Mouse (Mus musculus): ENCODE measurements around the gene Rtkn2. TPM values are rescaled to one million over a fixed set of nuclear protein-coding genes. Genes with fewer than 3 reads are reported as not detected.

Rtkn2 gene
- polyA plus RNA-seq (2015; fragmentation: Nextera tagmentation; extraction: Ambion mirVana): 5.2 and 6.6 TPM in 2 replicates

GRCm38 (mm10) chr10:67979401-67980157, at the start of gene Rtkn2:
Rtkn2 (plus strand) TSS chr10:67979570.
- Histone ChIP-seq H3K4me1 (0 out of 2 replicates have a peak, but pooled peaks cover 2% of the 10 kb centered on the region), H3K9ac (peak within 1 kb of the TSS; percentile 44), H3K27me3 (replicated peaks) (no peaks in the 10 kb centered on the region), H3K27ac (peak within 1 kb of the TSS; percentile 68; the same call in 1 of the 2 replicates), H3K36me3 (no peaks in the 10 kb centered on the region), H3K9me3 (no peaks in the 10 kb centered on the region), H3K4me2 (peak within 1 kb of the TSS; percentile 96), H3K4me3 (replicated peaks) (peak within 1 kb of the TSS; percentile 69)
- peak; percentile 96 for ATAC-seq (ENCODE audit: insufficient read depth, low FRiP score, low read depth)
- WGBS: under 1% methylated on average over 57 of the region's 57 CpGs

GRCm38 (mm10) chr10:67931328-67931727, 48.0 kb upstream of the Rtkn2 start:
- Histone ChIP-seq H3K27me3 (replicated peaks) (no peaks in the 10 kb centered on the region), H3K4me2 (no peak overlapping the region), H3K9ac (no peak overlapping the region), H3K36me3 (no peaks in the 10 kb centered on the region), H3K27ac (no peak overlapping the region), H3K4me1 (no peaks in the 10 kb centered on the region), H3K4me3 (replicated peaks) (no peak overlapping the region), H3K9me3 (no peaks in the 10 kb centered on the region)
- ATAC-seq (ENCODE audit: insufficient read depth, low FRiP score, low read depth): no peak
- 76% methylated on average over 4 of the region's 4 CpGs for WGBS

- Histone ChIP-seq H3K4me3 (replicated peaks) (no peak overlapping the region), H3K4me1 (no peaks in the 10 kb centered on the region), H3K27me3 (replicated peaks) (no peaks in the 10 kb centered on the region), H3K9me3 (no peaks in the 10 kb centered on the region), H3K36me3 (no peaks in the 10 kb centered on the region), H3K4me2 (no peak overlapping the region), H3K9ac (no peak overlapping the region), H3K27ac (no peak overlapping the region)
- ATAC-seq (ENCODE audit: insufficient read depth, low FRiP score, low read depth): no peak
- WGBS: 84% methylated on average over 11 of the region's 11 CpGs
Observed at GRCm38 (mm10) chr10:67932780-67933179, 46.6 kb upstream of the Rtkn2 start.

- no peak for ATAC-seq (ENCODE audit: insufficient read depth, low FRiP score, low read depth)
- WGBS: 55% methylated on average over 4 of the region's 4 CpGs
- H3K27me3 ChIP-seq (replicated peaks): no peaks in the 10 kb centered on the region
- H3K27ac ChIP-seq: no peak overlapping the region
- no peaks in the 10 kb centered on the region for H3K36me3 ChIP-seq
- H3K4me3 ChIP-seq (replicated peaks): no peak overlapping the region
- no peak overlapping the region for H3K9ac ChIP-seq
- no peaks in the 10 kb centered on the region for H3K4me1 ChIP-seq
- no peak overlapping the region for H3K4me2 ChIP-seq
- no peaks in the 10 kb centered on the region for H3K9me3 ChIP-seq
Observed at GRCm38 (mm10) chr10:67936944-67937343, 42.4 kb upstream of the Rtkn2 start.

GRCm38 (mm10) chr10:67937775-67938174, 41.6 kb upstream of the Rtkn2 start:
- Histone ChIP-seq H3K36me3 (no peaks in the 10 kb centered on the region), H3K4me3 (replicated peaks) (no peak overlapping the region), H3K27me3 (replicated peaks) (no peaks in the 10 kb centered on the region), H3K4me2 (no peak overlapping the region), H3K4me1 (no peaks in the 10 kb centered on the region), H3K27ac (no peak overlapping the region), H3K9me3 (no peaks in the 10 kb centered on the region), H3K9ac (no peak overlapping the region)
- 73% methylated on average over 5 of the region's 5 CpGs for WGBS
- ATAC-seq (ENCODE audit: insufficient read depth, low FRiP score, low read depth): no peak

GRCm38 (mm10) chr10:67939546-67939945, 39.8 kb upstream of the Rtkn2 start:
- no peak for ATAC-seq (ENCODE audit: insufficient read depth, low FRiP score, low read depth)
- no peaks in the 10 kb centered on the region for H3K9me3 ChIP-seq
- no peaks in the 10 kb centered on the region for H3K36me3 ChIP-seq
- no peak overlapping the region for H3K4me2 ChIP-seq
- 72% methylated on average over 12 of the region's 12 CpGs for WGBS
- no peaks in the 10 kb centered on the region for H3K27me3 ChIP-seq (replicated peaks)
- no peaks in the 10 kb centered on the region for H3K4me1 ChIP-seq
- no peak overlapping the region for H3K27ac ChIP-seq
- no peak overlapping the region for H3K4me3 ChIP-seq (replicated peaks)
- no peak overlapping the region for H3K9ac ChIP-seq

GRCm38 (mm10) chr10:67943513-67943912, 35.9 kb upstream of the Rtkn2 start:
- no peak overlapping the region for H3K4me2 ChIP-seq
- H3K9me3 ChIP-seq: no peaks in the 10 kb centered on the region
- no peak overlapping the region for H3K9ac ChIP-seq
- H3K27me3 ChIP-seq (replicated peaks): no peaks in the 10 kb centered on the region
- no peak overlapping the region for H3K4me3 ChIP-seq (replicated peaks)
- no peak overlapping the region for H3K27ac ChIP-seq
- no peaks in the 10 kb centered on the region for H3K36me3 ChIP-seq
- no peaks in the 10 kb centered on the region for H3K4me1 ChIP-seq
- ATAC-seq (ENCODE audit: insufficient read depth, low FRiP score, low read depth): no peak
- 90% methylated on average over 4 of the region's 4 CpGs for WGBS

- Histone ChIP-seq H3K4me2 (no peak overlapping the region), H3K4me1 (no peaks in the 10 kb centered on the region), H3K9me3 (no peaks in the 10 kb centered on the region), H3K27ac (no peak overlapping the region), H3K36me3 (no peaks in the 10 kb centered on the region), H3K9ac (no peak overlapping the region), H3K4me3 (replicated peaks) (no peak overlapping the region), H3K27me3 (replicated peaks) (no peaks in the 10 kb centered on the region)
- no peak for ATAC-seq (ENCODE audit: insufficient read depth, low FRiP score, low read depth)
- 57% methylated on average over 8 of the region's 8 CpGs for WGBS
Observed at GRCm38 (mm10) chr10:67950059-67950748, 29.2 kb upstream of the Rtkn2 start.

GRCm38 (mm10) chr10:67951690-67952089, 27.7 kb upstream of the Rtkn2 start:
- Histone ChIP-seq H3K27me3 (replicated peaks) (no peaks in the 10 kb centered on the region), H3K9me3 (no peaks in the 10 kb centered on the region), H3K4me1 (no peaks in the 10 kb centered on the region), H3K27ac (no peak overlapping the region), H3K9ac (no peak overlapping the region), H3K4me2 (no peak overlapping the region), H3K36me3 (no peaks in the 10 kb centered on the region), H3K4me3 (replicated peaks) (no peak overlapping the region)
- ATAC-seq (ENCODE audit: insufficient read depth, low FRiP score, low read depth): no peak
- 56% methylated on average over 4 of the region's 4 CpGs for WGBS

GRCm38 (mm10) chr10:67955982-67956381, 23.4 kb upstream of the Rtkn2 start:
- Histone ChIP-seq H3K27me3 (replicated peaks) (no peaks in the 10 kb centered on the region), H3K4me2 (no peak overlapping the region), H3K27ac (no peak overlapping the region), H3K36me3 (no peaks in the 10 kb centered on the region), H3K9me3 (no peaks in the 10 kb centered on the region), H3K4me3 (replicated peaks) (no peak overlapping the region), H3K9ac (no peak overlapping the region), H3K4me1 (no peaks in the 10 kb centered on the region)
- no peak for ATAC-seq (ENCODE audit: insufficient read depth, low FRiP score, low read depth)
- WGBS: 93% methylated on average over 2 of the region's 2 CpGs

- no peaks in the 10 kb centered on the region for H3K4me1 ChIP-seq
- H3K27me3 ChIP-seq (replicated peaks): no peaks in the 10 kb centered on the region
- no peak for ATAC-seq (ENCODE audit: insufficient read depth, low FRiP score, low read depth)
- H3K9me3 ChIP-seq: no peaks in the 10 kb centered on the region
- H3K36me3 ChIP-seq: no peaks in the 10 kb centered on the region
- no peak overlapping the region for H3K27ac ChIP-seq
- H3K9ac ChIP-seq: no peak overlapping the region
- no peak overlapping the region for H3K4me2 ChIP-seq
- 37% methylated on average over 3 of the region's 3 CpGs for WGBS
- no peak overlapping the region for H3K4me3 ChIP-seq (replicated peaks)
Observed at GRCm38 (mm10) chr10:67959982-67960381, 19.4 kb upstream of the Rtkn2 start.

- H3K27me3 ChIP-seq (replicated peaks): no peaks in the 10 kb centered on the region
- no peak for ATAC-seq (ENCODE audit: insufficient read depth, low FRiP score, low read depth)
- H3K4me2 ChIP-seq: no peak overlapping the region
- H3K36me3 ChIP-seq: no peaks in the 10 kb centered on the region
- no peak overlapping the region for H3K9ac ChIP-seq
- 69% methylated on average over 10 of the region's 10 CpGs for whole genome bisulfite sequencing
- H3K9me3 ChIP-seq: no peaks in the 10 kb centered on the region
- no peak overlapping the region for H3K27ac ChIP-seq
- no peak overlapping the region for H3K4me3 ChIP-seq (replicated peaks)
- H3K4me1 ChIP-seq: no peaks in the 10 kb centered on the region
Observed at GRCm38 (mm10) chr10:67962496-67962895, 16.9 kb upstream of the Rtkn2 start.
